Mouse (Mus musculus) MEL (cell line): ENCODE data around the gene 4930524J08Rik.

Source experiments
- CTCF ChIP-seq, 3 experiments: IDR thresholded peaks in 2 of 3; conservative IDR thresholded peaks in 1 of 3; 2 replicates each; pipeline ENCODE4 v1.5.1; 2011 to 2012; ENCODE audit warnings: low read length in 3 of 3, low read depth in 2 of 3, mild to moderate bottlenecking in 2 of 3, improper control_type of control experiment in 1 of 3, inconsistent platforms in 1 of 3, mixed read lengths in 1 of 3, moderate library complexity in 1 of 3; ENCODE audit not compliant: control insufficient read depth in 1 of 3, insufficient read depth in 1 of 3, poor library complexity in 1 of 3, severe bottlenecking in 1 of 3
- EP300 ChIP-seq, 2 experiments: IDR thresholded peaks; 2 replicates each; pipeline ENCODE4 v1.6.1; 2011; ENCODE audit warnings: improper control_type of control experiment in 2 of 2, low read length in 2 of 2, low read depth in 1 of 2, mild to moderate bottlenecking in 1 of 2
- NRF1 ChIP-seq: IDR thresholded peaks from 2 replicates; pipeline ENCODE4 v1.6.1; 2014; ENCODE audit warnings: low read depth, mild to moderate bottlenecking, inconsistent platforms, low read length, improper control_type of control experiment, moderate library complexity; ENCODE audit not compliant: poor library complexity, insufficient read depth, severe bottlenecking
- SIN3A ChIP-seq: IDR thresholded peaks from 2 replicates; pipeline ENCODE4 v1.6.1; 2012; ENCODE audit warnings: low read length, improper control_type of control experiment, inconsistent platforms
- USF1 ChIP-seq: IDR thresholded peaks from 2 replicates; pipeline ENCODE4 v1.6.1; 2014; ENCODE audit warnings: low read depth, mild to moderate bottlenecking, inconsistent platforms, low read length, improper control_type of control experiment, moderate library complexity

DNA sequence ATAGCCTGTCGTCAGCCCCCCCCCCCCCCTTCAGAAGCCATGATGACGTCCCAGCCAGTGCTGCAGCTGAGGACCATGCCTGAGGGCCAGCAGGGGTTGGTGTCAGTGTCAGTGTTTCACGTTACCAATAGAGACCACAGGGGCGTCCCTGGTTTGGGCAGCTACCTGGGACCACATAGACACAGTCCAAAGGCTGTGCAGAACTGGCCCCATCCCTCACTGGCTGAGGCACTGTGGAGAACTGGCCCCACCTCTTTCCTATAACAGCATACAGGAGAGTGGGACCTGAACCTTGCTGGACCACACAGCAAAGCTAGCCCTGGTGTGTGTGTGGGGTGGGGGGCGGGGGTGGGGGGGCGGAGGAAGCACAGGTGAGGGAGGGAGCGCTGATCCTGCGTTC is 21.6 kb downstream of the 4930524J08Rik start:
- TF ChIP-seq EP300 (IDR thresholded peaks at IDR 0.05; ENCODE audit: low read depth in 1 of 2, low read length in 2 of 2) (no peak), USF1 (no peak), CTCF (IDR thresholded peaks at IDR 0.05 in 2 of 3, conservative IDR thresholded peaks at IDR 0.05 in 1 of 3; ENCODE audit: control insufficient read depth in 1 of 3, insufficient read depth in 1 of 3, low read depth in 2 of 3, low read length in 3 of 3, poor library complexity in 1 of 3, severe bottlenecking in 1 of 3) (no peak), NRF1 (no peak), SIN3A (no peak)
